Mouse (Mus musculus): ENCODE measurements at regions not wholly inside any gene's neighbourhood (a gene's known extent, or its start where the extent isn't known, plus 50 kb on each side); places are given as distances from the start of the nearest gene placed in this dataset.
"Not testable (repeated sequence)": the region's sequence is repeated elsewhere in the genome, so short reads cannot be mapped to it uniquely, and the experiment has no call there.

GRCm38 (mm10) chr12:93151530-93151929 lies 1302.6 kb upstream of the Sel1l start:
- no peak for ATAC-seq

DNA sequence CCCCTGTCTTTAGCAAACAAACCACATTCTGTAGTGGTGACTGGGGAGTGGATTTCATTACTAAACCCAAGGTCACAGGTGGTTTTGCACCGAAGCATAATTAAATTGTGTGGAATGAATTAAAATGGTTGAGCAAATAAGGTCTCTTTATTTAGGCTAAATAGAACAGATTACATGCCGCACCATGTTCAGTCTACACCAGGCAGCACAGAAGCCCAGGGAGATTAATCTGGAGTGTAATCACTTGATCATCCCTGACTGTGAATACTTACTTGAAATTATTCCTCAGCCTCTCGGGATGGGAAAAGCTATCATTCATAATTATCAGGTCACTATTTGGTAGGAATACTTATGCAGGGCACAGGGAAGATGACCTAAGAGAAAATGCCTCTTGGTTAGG lies 1293.3 kb upstream of the Sel1l start:
- no peak for ATAC-seq

DNA sequence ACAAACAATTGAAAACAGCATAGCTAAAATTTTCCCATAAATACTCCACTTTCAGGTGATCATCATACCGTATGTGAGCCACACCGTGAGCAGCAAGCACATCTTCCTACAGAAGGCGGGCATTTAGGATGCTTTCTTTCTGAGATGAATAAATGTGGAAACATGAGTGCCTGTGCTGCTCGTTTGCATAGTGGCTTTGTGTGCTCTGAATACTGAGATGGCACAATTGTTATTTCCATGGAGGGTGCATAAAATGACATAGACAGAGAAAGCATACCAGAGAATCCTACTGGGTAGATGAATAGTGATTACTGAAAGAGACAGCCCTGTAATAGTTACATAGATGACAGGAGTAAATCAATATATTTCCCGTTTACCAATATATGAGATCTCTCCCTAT lies 1287.4 kb upstream of the Sel1l start:
- no peak for ATAC-seq

- ATAC-seq, result no peak
These were observed 1273.3 kb upstream of the Sel1l start for GRCm38 (mm10) chr12:93122216-93122615.

DNA sequence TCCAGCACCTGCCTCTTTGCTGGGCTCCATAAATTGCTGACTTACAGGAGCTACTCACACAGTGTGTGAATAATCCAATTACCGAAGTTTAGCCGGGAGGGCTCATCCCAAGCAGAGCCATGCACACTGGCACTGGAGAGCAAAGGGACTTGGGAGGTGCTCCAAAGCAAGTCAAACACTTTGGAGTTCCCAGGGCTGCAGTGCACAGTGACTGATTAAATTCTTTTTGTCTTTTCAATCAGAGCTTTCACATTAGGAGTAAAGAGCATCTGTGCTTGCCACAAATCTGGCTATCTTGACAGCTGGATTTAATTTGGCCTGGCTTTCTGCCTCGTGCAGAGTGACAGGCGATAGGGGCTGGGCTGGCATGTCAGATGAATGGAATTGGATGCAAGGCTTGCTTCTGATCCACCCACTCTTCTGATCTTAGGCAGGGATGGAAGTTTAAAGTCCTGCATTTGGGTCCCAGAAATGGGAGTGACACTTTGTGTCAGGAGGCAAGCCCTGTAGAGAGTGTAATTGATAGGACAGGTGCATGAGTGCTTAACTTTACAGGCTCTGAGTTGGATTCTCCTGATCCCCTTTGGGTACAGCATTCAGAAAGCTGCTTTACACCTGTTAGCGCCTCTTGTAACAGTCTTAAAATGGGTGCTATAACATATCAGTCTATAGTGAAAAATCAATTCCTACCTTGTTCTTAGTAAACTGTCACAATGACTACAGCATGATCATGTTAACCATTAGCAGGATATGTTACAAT lies 1239.3 kb upstream of the Sel1l start:
- ATAC-seq, result no peak

- ATAC-seq, result no peak
These were observed 1214.9 kb upstream of the Sel1l start for GRCm38 (mm10) chr12:93063864-93064263.

DNA sequence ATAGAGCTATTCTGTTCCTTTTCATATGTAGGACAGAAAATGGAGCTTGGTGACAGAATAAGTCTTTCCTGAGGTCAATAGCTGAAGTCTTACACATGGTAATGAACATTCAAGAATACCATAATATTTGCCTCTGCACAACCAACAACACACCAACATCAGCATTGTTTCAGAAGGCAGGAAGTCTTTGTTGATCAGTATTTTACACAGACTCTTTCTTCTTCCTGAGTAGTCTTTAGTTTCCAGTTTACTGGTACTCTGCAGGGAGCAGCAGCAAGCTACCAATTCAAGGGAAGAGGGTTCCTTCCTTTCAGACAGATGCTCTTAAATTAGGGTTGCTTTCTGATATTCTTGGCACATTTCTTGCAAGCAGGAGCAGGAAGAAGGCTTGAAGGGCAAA lies 1170.7 kb upstream of the Sel1l start:
- ATAC-seq, result peak; percentile 63

DNA sequence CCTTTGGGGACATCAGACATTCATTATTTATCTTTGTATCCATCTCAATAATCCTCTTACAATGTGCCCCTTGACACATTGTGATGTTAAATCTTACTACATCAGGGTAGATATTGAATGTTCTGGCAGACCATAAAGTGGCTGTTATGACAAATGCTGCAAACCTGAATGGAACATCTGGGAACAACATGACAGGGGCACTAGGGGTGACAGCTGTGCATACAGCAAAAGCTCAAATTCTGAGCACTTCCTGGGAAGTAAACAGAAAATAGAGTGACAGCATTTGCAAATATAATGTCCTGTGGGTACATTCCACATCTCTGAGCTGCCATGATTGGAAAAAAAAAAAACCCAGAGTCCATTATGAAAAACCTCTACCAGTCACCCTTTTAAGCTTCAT lies 1162.6 kb upstream of the Sel1l start:
- no peak for ATAC-seq

DNA sequence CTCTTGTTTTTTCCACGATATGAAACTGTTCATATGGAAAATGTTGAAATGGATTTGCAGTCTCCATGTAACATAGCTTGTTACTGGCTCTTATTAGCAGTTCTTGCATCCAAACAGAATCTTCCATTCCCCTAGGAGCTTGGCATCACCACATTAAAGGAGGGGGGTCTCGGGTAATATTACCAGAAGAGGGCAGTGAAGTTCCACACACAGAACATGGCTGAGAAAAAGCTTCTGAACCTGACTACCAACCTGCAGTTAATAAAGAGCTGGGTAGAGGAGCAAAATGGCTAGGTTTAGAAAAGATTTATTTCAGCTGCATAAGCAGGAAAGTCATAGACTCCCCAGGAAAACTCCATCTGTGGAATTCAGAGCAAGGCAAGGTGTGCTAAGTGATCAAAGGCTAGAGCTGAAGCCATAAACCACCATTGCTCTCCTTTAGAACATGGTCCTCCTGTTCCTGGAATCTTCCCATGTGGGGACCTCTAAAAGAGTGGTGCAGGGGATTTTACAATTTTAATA lies 1157.9 kb upstream of the Sel1l start:
- ATAC-seq, result no peak

GRCm38 (mm10) chr12:93003125-93003524 lies 1154.2 kb upstream of the Sel1l start:
- no peak for ATAC-seq

- ATAC-seq, result no peak
These were observed 1126.7 kb upstream of the Sel1l start for GRCm38 (mm10) chr12:92975698-92976097.

GRCm38 (mm10) chr12:92944352-92944751 lies 1095.4 kb upstream of the Sel1l start:
- no peak for ATAC-seq

GRCm38 (mm10) chr12:92927591-92927990 lies 1078.6 kb upstream of the Sel1l start:
- no peak for ATAC-seq

DNA sequence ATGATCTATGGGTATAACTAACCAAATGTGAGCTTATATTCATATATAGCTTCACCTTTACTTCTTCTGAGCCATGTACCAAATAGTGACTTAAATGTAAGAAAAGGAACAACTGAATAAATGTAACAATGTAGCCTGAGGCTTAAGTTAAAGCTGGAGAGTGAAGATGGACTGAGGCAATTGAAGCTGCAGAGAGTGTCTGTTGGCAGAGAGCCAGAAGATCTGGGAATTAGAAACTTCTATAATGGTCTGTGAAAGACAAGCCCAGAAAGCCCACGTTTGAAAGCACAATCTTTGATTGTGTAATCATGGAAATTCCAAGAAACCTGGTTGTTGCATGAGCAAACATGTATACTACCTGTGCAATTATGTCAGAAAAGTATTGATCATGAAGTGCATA lies 1078.0 kb upstream of the Sel1l start:
- ATAC-seq, result no peak

- ATAC-seq, result no peak
These were observed 1071.0 kb upstream of the Sel1l start for GRCm38 (mm10) chr12:92919920-92920319.

GRCm38 (mm10) chr12:92916267-92916666 lies 1067.3 kb upstream of the Sel1l start:
- ATAC-seq, result no peak

DNA sequence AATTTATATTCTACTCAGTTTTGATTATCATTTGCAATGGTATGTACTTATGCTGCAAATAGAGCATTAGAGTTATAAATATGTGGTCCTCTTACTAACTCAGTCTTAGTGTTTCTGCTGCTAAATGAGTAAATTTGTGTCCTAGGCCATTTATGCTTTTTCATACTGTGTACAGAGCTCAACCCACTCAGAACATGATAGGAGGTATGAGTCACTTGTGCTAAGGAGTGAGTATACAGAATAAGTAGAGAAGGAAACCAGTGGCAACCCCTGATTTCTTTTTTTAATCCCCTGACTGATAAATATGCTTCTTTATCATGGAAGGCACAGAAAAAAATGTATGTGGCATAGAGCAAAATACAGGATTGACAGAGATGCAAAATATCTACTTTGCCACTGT lies 1066.8 kb upstream of the Sel1l start:
- no peak for ATAC-seq

DNA sequence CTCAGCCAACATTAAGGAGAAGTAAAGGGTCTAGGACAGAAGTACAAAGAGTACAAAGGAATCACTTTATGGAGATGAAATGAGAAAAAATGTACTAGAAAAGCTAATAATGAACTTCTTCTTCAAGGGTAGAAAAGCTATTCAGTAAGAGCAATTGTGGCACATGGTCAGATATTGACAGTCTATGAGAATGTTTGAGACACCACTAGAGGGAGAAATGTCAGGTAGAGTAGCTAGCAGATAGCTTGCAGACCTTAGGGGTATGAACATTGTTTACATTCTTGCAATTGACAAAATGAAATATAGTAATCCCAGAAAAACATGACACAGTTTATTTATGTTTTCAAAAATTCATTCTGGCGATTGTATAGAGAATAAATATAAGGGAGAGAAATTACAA lies 1066.2 kb upstream of the Sel1l start:
- no peak for ATAC-seq

DNA sequence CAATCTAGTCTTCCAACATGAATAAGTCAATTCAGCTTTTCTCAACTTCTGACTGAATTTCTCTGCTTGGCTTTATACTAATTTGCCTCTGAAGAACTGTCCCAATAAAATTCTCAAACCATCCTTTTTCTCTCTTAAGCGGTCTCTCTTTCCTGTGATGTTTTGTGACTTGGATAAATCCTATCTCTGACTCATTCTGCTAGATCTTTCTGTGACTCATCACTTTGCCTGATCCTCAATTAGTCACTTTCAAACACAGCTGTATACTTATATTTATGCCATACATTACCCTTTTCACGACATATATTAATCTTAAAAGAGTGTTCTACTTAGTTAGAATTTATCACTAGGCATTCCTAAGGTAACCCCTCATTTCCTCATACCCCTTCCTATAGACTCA lies 1055.4 kb upstream of the Sel1l start:
- ATAC-seq, result no peak

- ATAC-seq, result peak; percentile 27
These were observed 1043.4 kb upstream of the Sel1l start for GRCm38 (mm10) chr12:92892315-92892714.

DNA sequence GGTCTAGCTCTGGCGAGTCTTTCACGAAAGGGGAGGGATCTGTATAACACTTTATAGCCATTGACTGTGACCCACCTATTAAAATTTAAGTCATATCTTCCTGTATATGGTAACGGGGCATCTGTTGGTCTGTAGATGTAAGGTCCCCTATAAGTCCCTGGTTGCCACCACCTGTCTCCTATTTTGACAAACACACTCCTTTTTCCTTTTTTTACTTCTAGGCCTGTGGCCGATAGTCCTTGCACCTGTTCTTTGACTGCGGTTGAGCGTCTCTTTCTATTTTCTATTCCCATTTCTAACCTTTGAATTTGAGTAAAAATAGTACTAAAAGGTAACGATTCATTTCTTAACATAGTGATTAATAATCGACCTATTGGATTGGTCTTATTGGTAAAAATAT lies 1042.7 kb upstream of the Sel1l start:
- ATAC-seq, result peak; percentile 6

GRCm38 (mm10) chr12:92891126-92891525 lies 1042.2 kb upstream of the Sel1l start:
- ATAC-seq, result peak; percentile 44

- no peak for ATAC-seq
These were observed 1038.8 kb upstream of the Sel1l start for GRCm38 (mm10) chr12:92887747-92888146.

DNA sequence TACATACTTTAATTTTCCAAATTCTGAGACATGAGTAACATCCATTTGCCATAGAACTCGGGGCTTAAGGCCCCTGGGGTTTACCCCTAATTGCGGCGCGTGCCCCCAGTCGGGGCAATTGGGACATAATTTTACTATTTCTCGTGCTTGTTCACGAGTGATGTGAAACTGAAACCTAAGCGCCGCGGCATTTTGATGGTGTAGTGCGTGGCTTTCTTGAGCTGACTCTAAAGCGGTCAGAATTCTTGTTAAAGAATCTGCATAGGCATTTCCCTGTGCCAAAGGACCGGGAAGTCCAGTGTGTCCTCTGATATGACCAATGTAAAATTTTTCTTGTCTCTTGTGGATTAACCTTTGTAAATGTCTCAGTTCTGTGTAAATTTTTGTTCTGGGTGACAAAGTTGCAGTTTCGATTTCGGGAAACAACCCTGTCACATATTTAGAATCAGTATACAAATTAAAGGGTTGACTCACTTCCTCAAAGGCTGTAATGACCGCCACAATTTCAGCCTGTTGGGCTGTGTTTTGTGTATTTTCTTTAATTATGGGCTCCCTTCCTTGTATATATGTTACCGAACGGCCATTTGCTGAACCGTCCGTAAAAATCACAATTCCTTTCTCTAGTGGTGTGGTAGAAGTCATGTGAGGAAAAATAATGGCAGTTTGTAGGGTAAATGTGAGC lies 1037.6 kb upstream of the Sel1l start:
- ATAC-seq, result not testable (repeated sequence)

Measured in inflammation-experienced regulatory T-cells, adult 6 months (primary cell).